Mouse (Mus musculus) lung, embryonic 15.5 days (tissue): ENCODE results near the gene Extl2. TPM values are rescaled to one million over a fixed set of nuclear protein-coding genes. Genes with fewer than 3 reads are reported as not detected.

Experiments
- ATAC-seq: fragments of 200-750 bp; cut with Nextera tagmentation; 2 replicates; pipeline ENCODE4 v1.8.0; 2017; ENCODE audit warnings: moderate number of reproducible peaks, borderline replicate concordance; ENCODE audit not compliant: low FRiP score, low TSS enrichment; ENCODE audit errors: extremely low read depth
- H3K27ac ChIP-seq: fragments of 300-500 bp; sonication (generic); 2 replicates; pipeline ENCODE4 v1.5.1; 2015; ENCODE audit warnings: moderate library complexity, mild to moderate bottlenecking, inconsistent platforms
- H3K27me3 ChIP-seq: fragments of 300-500 bp; sonication (generic); 2 replicates; pipeline ENCODE4 v1.6.1; 2015; ENCODE audit warnings: inconsistent platforms
- H3K36me3 ChIP-seq: fragments of 300-500 bp; sonication (generic); 2 replicates; pipeline ENCODE4 v1.6.1; 2015; ENCODE audit warnings: inconsistent platforms
- H3K4me1 ChIP-seq: fragments of 300-500 bp; sonication (generic); 2 replicates; pipeline ENCODE4 v1.6.1; 2015; ENCODE audit warnings: inconsistent platforms
- H3K4me2 ChIP-seq: fragments of 300-500 bp; sonication (generic); 2 replicates; pipeline ENCODE4 v1.6.1; 2015; ENCODE audit warnings: inconsistent platforms, mild to moderate bottlenecking, moderate library complexity
- H3K4me3 ChIP-seq: fragments of 300-500 bp; sonication (generic); 2 replicates; pipeline ENCODE4 v1.5.1; 2015; ENCODE audit warnings: mild to moderate bottlenecking, inconsistent platforms
- H3K9ac ChIP-seq: fragments of 300-500 bp; sonication (generic); 2 replicates; pipeline ENCODE4 v1.6.1; 2015; ENCODE audit warnings: inconsistent platforms
- H3K9me3 ChIP-seq: fragments of 300-500 bp; sonication (generic); 2 replicates; pipeline ENCODE4 v1.6.1; 2016; ENCODE audit warnings: inconsistent platforms
- WGBS: fragments of 180-500 bp; shearing (Covaris S2); methylation state at CpG from one replicate; pipeline ENCODE4 v1.1.7; 2015; 5-methylcytosine and 5-hydroxymethylcytosine counted together
- polyA plus RNA-seq: library from polyadenylated mRNA; unstranded; fragments of >200 nt; fragmentation: Nextera tagmentation; extraction: Ambion mirVana; gene quantifications from 2 replicates; pipeline ENCODE4 v1.2.1, GENCODE M21; 2015

The Extl2 gene
- polyA plus RNA-seq, result 17.8 and 19.4 TPM in 2 replicates

DNA sequence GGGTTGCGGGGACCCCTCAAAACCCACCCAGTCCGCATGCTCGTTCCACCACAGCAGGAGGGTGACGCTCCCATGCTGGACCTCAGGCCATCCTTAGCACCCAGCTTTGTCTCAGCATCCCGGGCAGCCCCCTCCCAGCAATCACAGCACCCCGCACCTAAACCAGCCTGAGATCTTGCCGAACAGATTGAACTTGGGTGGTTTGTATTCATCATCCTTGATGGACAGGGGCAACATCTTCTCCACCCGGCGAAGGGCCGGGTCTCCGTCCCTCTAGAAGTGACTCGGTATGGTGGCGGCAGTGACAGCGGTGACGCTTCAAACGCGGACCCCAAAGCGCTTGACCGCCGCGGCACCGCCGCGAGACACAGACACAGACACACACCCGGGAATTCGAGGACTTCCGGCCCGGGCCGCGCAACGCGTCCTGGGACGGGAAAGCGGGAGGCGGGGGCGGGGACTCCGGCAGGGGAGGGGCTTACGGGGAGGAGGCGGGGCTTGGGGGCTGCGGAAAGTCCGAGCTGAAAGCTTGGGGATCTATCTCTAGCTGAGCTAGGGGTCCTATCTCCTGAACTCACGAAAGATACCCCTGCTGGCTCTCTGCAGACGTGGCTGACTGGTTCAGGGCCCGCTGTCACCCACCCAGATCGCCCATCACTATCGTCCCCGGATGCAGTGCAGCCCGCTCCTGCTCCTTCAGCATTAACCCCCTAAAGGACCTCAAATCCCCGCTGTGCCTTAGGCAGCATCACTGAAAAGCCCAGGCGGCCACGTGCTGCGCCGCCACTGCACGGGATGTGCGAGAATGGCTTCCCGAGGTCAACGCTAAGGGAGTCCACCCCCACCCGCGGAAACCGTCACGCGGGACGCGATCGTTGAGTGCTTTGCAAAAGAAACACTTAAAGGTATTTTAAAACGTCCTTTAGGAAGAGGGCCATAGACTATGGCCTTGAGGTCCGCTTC, at the start of gene Extl2, which contains the start of gene Slc30a7:
Extl2 (plus strand) TSS at position 485 of the 963 bp plus-strand sequence.
Slc30a7 (minus strand) TSS at position 429 of the 963 bp plus-strand sequence.
- peak; percentile 95 for ATAC-seq
- H3K27me3 ChIP-seq, result no peaks in the 10 kb centered on the region
- H3K27ac ChIP-seq, result peak within 1 kb of the TSS; percentile 83
- 0 out of 2 replicates have a peak, but pooled peaks cover 3% of the 10 kb centered on the region for H3K36me3 ChIP-seq
- H3K4me1 ChIP-seq, result peaks cover 23% of the 10 kb centered on the region
- H3K9ac ChIP-seq, result peak within 1 kb of the TSS; percentile 93
- no peaks in the 10 kb centered on the region for H3K9me3 ChIP-seq
- under 1% methylated on average over 67 of the region's 67 CpGs for WGBS
- peak within 1 kb of the TSS; percentile 90 for H3K4me2 ChIP-seq
- H3K4me3 ChIP-seq, result peak within 1 kb of the TSS; percentile 85

DNA sequence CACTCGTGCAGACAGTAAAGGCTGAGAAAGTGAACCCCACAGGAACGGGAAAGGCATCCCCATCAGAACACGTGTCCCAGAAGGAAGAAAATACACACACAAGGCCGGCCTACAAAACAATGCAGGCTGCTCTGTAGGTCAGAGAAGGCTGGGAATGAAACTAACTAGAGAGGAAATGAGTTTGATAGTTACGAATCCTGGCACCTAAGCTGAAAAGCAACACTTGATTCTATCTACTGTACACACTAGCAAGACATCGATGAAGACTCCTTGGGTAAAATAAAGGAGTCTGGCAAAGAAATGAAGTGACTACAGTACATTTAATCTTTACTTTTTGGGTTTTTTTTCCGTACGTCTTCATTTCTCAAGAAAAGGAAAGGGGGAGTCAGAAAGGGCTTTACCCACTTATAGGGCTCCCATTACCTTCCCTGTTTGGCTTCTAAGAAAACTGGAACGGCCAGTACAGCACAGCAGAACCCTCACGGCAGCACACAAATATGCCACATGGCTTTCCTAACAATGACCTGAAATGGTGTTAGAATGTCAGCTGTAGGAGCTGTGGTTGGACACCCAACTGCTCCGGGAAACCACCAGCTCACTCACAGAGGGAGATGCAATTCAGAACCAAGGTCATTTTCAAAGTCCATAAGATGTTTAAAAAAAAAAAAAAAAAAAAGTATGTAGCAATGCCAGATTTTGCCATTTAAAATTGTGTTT, 45.8 kb upstream of the Extl2 start:
- WGBS, result 89% methylated on average over 11 of the region's 11 CpGs
- H3K27me3 ChIP-seq, result no peaks in the 10 kb centered on the region
- no peak overlapping the region for H3K4me3 ChIP-seq
- H3K4me1 ChIP-seq, result no peaks in the 10 kb centered on the region
- H3K36me3 ChIP-seq, result peaks cover 17% of the 10 kb centered on the region
- ATAC-seq, result no peak
- no peaks in the 10 kb centered on the region for H3K9me3 ChIP-seq
- no peak overlapping the region for H3K4me2 ChIP-seq
- H3K27ac ChIP-seq, result no peak overlapping the region
- H3K9ac ChIP-seq, result no peak overlapping the region

DNA sequence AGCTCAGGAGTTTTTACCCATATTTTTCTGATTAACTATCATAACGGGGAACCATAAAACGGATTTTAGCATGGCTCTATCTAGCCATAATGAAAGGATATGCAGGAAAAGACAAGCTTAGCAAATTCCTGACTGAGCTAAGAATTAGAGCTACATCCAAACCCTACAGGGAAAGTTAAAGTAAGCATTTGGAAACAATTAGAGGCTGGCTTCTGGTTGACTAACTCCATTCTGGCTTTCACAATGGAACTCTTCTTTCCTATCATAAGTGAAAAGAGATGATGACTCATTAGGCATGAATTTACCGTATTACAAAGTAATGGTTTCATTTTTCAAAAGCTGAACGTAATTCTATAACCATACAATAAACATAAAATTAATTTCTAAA, 45.2 kb upstream of the Extl2 start:
- 84% methylated on average over 4 of the region's 4 CpGs for WGBS
- Histone ChIP-seq H3K9me3 (no peaks in the 10 kb centered on the region), H3K9ac (no peak overlapping the region), H3K36me3 (peaks cover 17% of the 10 kb centered on the region), H3K4me1 (no peaks in the 10 kb centered on the region), H3K4me2 (no peak overlapping the region), H3K27me3 (no peaks in the 10 kb centered on the region), H3K27ac (no peak overlapping the region), H3K4me3 (no peak overlapping the region)
- ATAC-seq, result no peak

GRCm38 (mm10) chr3:115963597-115963996, 43.7 kb upstream of the Extl2 start:
- no peak overlapping the region for H3K4me3 ChIP-seq
- H3K9me3 ChIP-seq, result no peaks in the 10 kb centered on the region
- ATAC-seq, result no peak
- WGBS, result 94% methylated on average over 1 of the region's 1 CpGs
- no peak overlapping the region for H3K4me2 ChIP-seq
- H3K27ac ChIP-seq, result no peak overlapping the region
- H3K9ac ChIP-seq, result no peak overlapping the region
- no peaks in the 10 kb centered on the region for H3K4me1 ChIP-seq
- H3K36me3 ChIP-seq, result peaks cover 10% of the 10 kb centered on the region
- no peaks in the 10 kb centered on the region for H3K27me3 ChIP-seq

- Histone ChIP-seq H3K9ac (no peak overlapping the region), H3K4me3 (no peak overlapping the region), H3K36me3 (peaks cover 6% of the 10 kb centered on the region; the same call in 1 of the 2 replicates), H3K27ac (no peak overlapping the region), H3K9me3 (no peaks in the 10 kb centered on the region), H3K4me1 (no peaks in the 10 kb centered on the region), H3K27me3 (no peaks in the 10 kb centered on the region), H3K4me2 (no peak overlapping the region)
- ATAC-seq, result peak; percentile 27; the same call in 1 of the 2 replicates
- 77% methylated on average over 5 of the region's 5 CpGs for WGBS
Observed at GRCm38 (mm10) chr3:115964071-115964470, 43.2 kb upstream of the Extl2 start.

GRCm38 (mm10) chr3:115968745-115969530, 38.3 kb upstream of the Extl2 start:
- no peak overlapping the region for H3K4me3 ChIP-seq
- no peak overlapping the region for H3K27ac ChIP-seq
- no peaks in the 10 kb centered on the region for H3K27me3 ChIP-seq
- H3K9ac ChIP-seq, result no peak overlapping the region
- H3K4me1 ChIP-seq, result no peaks in the 10 kb centered on the region
- ATAC-seq, result peak; percentile 39; the same call in 1 of the 2 replicates
- 87% methylated on average over 10 of the region's 10 CpGs for WGBS
- no peak overlapping the region for H3K4me2 ChIP-seq
- peaks cover 7% of the 10 kb centered on the region; the same call in 1 of the 2 replicates for H3K36me3 ChIP-seq
- no peaks in the 10 kb centered on the region for H3K9me3 ChIP-seq

GRCm38 (mm10) chr3:115971045-115971785, 36.0 kb upstream of the Extl2 start:
- Histone ChIP-seq H3K36me3 (peaks cover 17% of the 10 kb centered on the region), H3K27me3 (no peaks in the 10 kb centered on the region), H3K27ac (no peak overlapping the region), H3K9me3 (no peaks in the 10 kb centered on the region), H3K4me2 (no peak overlapping the region), H3K4me3 (no peak overlapping the region), H3K4me1 (no peaks in the 10 kb centered on the region), H3K9ac (no peak overlapping the region)
- ATAC-seq, result no peak
- WGBS, result 91% methylated on average over 20 of the region's 20 CpGs

GRCm38 (mm10) chr3:115971891-115972646, 35.2 kb upstream of the Extl2 start:
- no peak for ATAC-seq
- H3K4me2 ChIP-seq, result no peak overlapping the region
- no peaks in the 10 kb centered on the region for H3K4me1 ChIP-seq
- H3K4me3 ChIP-seq, result no peak overlapping the region
- no peak overlapping the region for H3K27ac ChIP-seq
- H3K9me3 ChIP-seq, result no peaks in the 10 kb centered on the region
- peaks cover 23% of the 10 kb centered on the region for H3K36me3 ChIP-seq
- H3K27me3 ChIP-seq, result no peaks in the 10 kb centered on the region
- WGBS, result 87% methylated on average over 14 of the region's 14 CpGs
- H3K9ac ChIP-seq, result no peak overlapping the region

GRCm38 (mm10) chr3:115974228-115974627, 33.0 kb upstream of the Extl2 start:
- Histone ChIP-seq H3K9ac (no peak overlapping the region), H3K4me2 (no peak overlapping the region), H3K4me3 (no peak overlapping the region), H3K4me1 (no peaks in the 10 kb centered on the region), H3K27ac (no peak overlapping the region), H3K9me3 (no peaks in the 10 kb centered on the region), H3K27me3 (no peaks in the 10 kb centered on the region), H3K36me3 (peaks cover 33% of the 10 kb centered on the region)
- 88% methylated on average over 6 of the region's 6 CpGs for WGBS
- no peak for ATAC-seq

DNA sequence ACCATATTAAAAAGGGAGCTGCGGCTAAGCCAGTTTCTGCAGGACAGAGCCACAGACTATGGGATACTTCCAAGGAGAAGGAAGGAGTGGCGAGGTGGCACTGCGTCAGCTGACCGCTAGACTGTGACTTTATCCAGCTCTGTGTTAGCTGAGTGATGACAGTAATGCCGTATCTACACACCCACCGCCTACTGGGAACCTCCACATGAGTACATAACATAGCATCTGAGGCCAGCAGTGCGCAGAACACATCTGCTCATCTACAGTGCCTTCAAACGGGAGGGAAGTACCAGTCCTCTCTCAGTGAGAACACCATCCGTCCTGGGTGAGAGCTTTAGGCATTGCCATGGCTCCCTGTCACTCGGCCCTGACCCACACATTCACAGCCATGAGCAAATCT, 32.3 kb upstream of the Extl2 start:
- H3K4me2 ChIP-seq, result no peak overlapping the region
- 90% methylated on average over 10 of the region's 10 CpGs for WGBS
- ATAC-seq, result no peak
- H3K4me1 ChIP-seq, result no peaks in the 10 kb centered on the region
- H3K4me3 ChIP-seq, result no peak overlapping the region
- peaks cover 33% of the 10 kb centered on the region for H3K36me3 ChIP-seq
- no peak overlapping the region for H3K27ac ChIP-seq
- H3K9me3 ChIP-seq, result no peaks in the 10 kb centered on the region
- H3K9ac ChIP-seq, result no peak overlapping the region
- H3K27me3 ChIP-seq, result no peaks in the 10 kb centered on the region
